Mouse (Mus musculus): Measurements from ENCODE around the gene Slc22a23. TPM values are rescaled to one million over a fixed set of nuclear protein-coding genes. Genes with fewer than 3 reads are reported as not detected.

Gene Slc22a23
- polyA plus RNA-seq, 1 experiment from 2014 or later, result 5.0 TPM

- Histone ChIP-seq H3K36me3 (no peaks in the 10 kb centered on the region), H3K9me3 (no peaks in the 10 kb centered on the region)
- ATAC-seq (ENCODE audit: insufficient number of reproducible peaks, insufficient read depth, low FRiP score, low TSS enrichment, low read depth), result no peak
Observed at GRCm38 (mm10) chr13:34298674-34299073, 46.3 kb downstream of the Slc22a23 start.

GRCm38 (mm10) chr13:34298061-34298460, 46.9 kb downstream of the Slc22a23 start:
- Histone ChIP-seq H3K9ac (replicated peaks) (no peak overlapping the region), H3K4me1 (replicated peaks) (peaks cover 11% of the 10 kb centered on the region), H3K4me2 (no peak overlapping the region), H3K36me3 (no peaks in the 10 kb centered on the region), H3K27me3 (no peaks in the 10 kb centered on the region), H3K9me3 (no peaks in the 10 kb centered on the region), H3K4me3 (replicated peaks) (no peak overlapping the region), H3K27ac (no peak overlapping the region)
- ATAC-seq (ENCODE audit: insufficient number of reproducible peaks, insufficient read depth, low FRiP score, low TSS enrichment, low read depth), result no peak
- WGBS, result 96% methylated on average over 6 of the region's 6 CpGs

More at GRCm38 (mm10) chr13:34298674-34299073, 46.3 kb downstream of the Slc22a23 start:
- H3K27me3 ChIP-seq, result no peaks in the 10 kb centered on the region
- no peak overlapping the region for H3K9ac ChIP-seq (replicated peaks)
- H3K4me2 ChIP-seq, result no peak overlapping the region
- peaks cover 15% of the 10 kb centered on the region for H3K4me1 ChIP-seq (replicated peaks)
- H3K27ac ChIP-seq, result no peak overlapping the region
- no peak overlapping the region for H3K4me3 ChIP-seq (replicated peaks)
- 94% methylated on average over 5 of the region's 5 CpGs for WGBS

GRCm38 (mm10) chr13:34295787-34296435, 49.1 kb downstream of the Slc22a23 start:
- Histone ChIP-seq H3K36me3 (no peaks in the 10 kb centered on the region), H3K27ac (no peak overlapping the region), H3K4me1 (replicated peaks) (peaks cover 11% of the 10 kb centered on the region), H3K9ac (replicated peaks) (no peak overlapping the region), H3K4me2 (no peak overlapping the region), H3K9me3 (no peaks in the 10 kb centered on the region), H3K4me3 (replicated peaks) (no peak overlapping the region), H3K27me3 (no peaks in the 10 kb centered on the region)
- no peak for ATAC-seq (ENCODE audit: insufficient number of reproducible peaks, insufficient read depth, low FRiP score, low TSS enrichment, low read depth)
- 91% methylated on average over 12 of the region's 12 CpGs for WGBS

- no peak for ATAC-seq (ENCODE audit: insufficient number of reproducible peaks, insufficient read depth, low FRiP score, low TSS enrichment, low read depth)
- 81% methylated on average over 4 of the region's 4 CpGs for WGBS
- Histone ChIP-seq H3K9me3 (no peaks in the 10 kb centered on the region), H3K4me3 (replicated peaks) (no peak overlapping the region), H3K4me2 (no peak overlapping the region), H3K27me3 (no peaks in the 10 kb centered on the region), H3K4me1 (replicated peaks) (peaks cover 1% of the 10 kb centered on the region; the same call in 1 of the 2 replicates), H3K27ac (no peak overlapping the region), H3K9ac (replicated peaks) (no peak overlapping the region), H3K36me3 (no peaks in the 10 kb centered on the region)
Observed at GRCm38 (mm10) chr13:34294212-34294611, 50.8 kb downstream of the Slc22a23 start.

- no peaks in the 10 kb centered on the region for H3K9me3 ChIP-seq
- H3K27me3 ChIP-seq, result no peaks in the 10 kb centered on the region
- no peak overlapping the region for H3K4me2 ChIP-seq
- peaks cover 10% of the 10 kb centered on the region; the same call in 1 of the 2 replicates for H3K4me1 ChIP-seq (replicated peaks)
- 45% methylated on average over 2 of the region's 2 CpGs for WGBS
- H3K9ac ChIP-seq (replicated peaks), result no peak overlapping the region
- no peaks in the 10 kb centered on the region for H3K36me3 ChIP-seq
- H3K27ac ChIP-seq, result no peak overlapping the region
- no peak for ATAC-seq (ENCODE audit: insufficient number of reproducible peaks, insufficient read depth, low FRiP score, low TSS enrichment, low read depth)
- H3K4me3 ChIP-seq (replicated peaks), result no peak overlapping the region
Observed at GRCm38 (mm10) chr13:34292042-34292441, 52.9 kb downstream of the Slc22a23 start.

GRCm38 (mm10) chr13:34290346-34290745, 54.6 kb downstream of the Slc22a23 start:
- 87% methylated on average over 1 of the region's 1 CpGs for WGBS
- Histone ChIP-seq H3K4me2 (no peak overlapping the region), H3K9me3 (no peaks in the 10 kb centered on the region), H3K36me3 (no peaks in the 10 kb centered on the region), H3K27ac (no peak overlapping the region), H3K4me1 (replicated peaks) (peaks cover 10% of the 10 kb centered on the region; the same call in 1 of the 2 replicates), H3K4me3 (replicated peaks) (no peak overlapping the region), H3K27me3 (no peaks in the 10 kb centered on the region), H3K9ac (replicated peaks) (no peak overlapping the region)
- no peak for ATAC-seq (ENCODE audit: insufficient number of reproducible peaks, insufficient read depth, low FRiP score, low TSS enrichment, low read depth)

GRCm38 (mm10) chr13:34289567-34289966, 55.4 kb downstream of the Slc22a23 start:
- no peak overlapping the region for H3K4me3 ChIP-seq (replicated peaks)
- no peaks in the 10 kb centered on the region for H3K36me3 ChIP-seq
- H3K4me1 ChIP-seq (replicated peaks), result peaks cover 10% of the 10 kb centered on the region; the same call in 1 of the 2 replicates
- WGBS, result 73% methylated on average over 2 of the region's 2 CpGs
- no peak for ATAC-seq (ENCODE audit: insufficient number of reproducible peaks, insufficient read depth, low FRiP score, low TSS enrichment, low read depth)
- no peak overlapping the region for H3K4me2 ChIP-seq
- no peaks in the 10 kb centered on the region for H3K27me3 ChIP-seq
- no peak overlapping the region for H3K9ac ChIP-seq (replicated peaks)
- no peaks in the 10 kb centered on the region for H3K9me3 ChIP-seq
- H3K27ac ChIP-seq, result no peak overlapping the region

GRCm38 (mm10) chr13:34288129-34288528, 56.9 kb downstream of the Slc22a23 start:
- Histone ChIP-seq H3K9me3 (no peaks in the 10 kb centered on the region), H3K4me1 (replicated peaks) (peaks cover 10% of the 10 kb centered on the region; the same call in 1 of the 2 replicates), H3K27me3 (no peaks in the 10 kb centered on the region), H3K27ac (no peak overlapping the region), H3K4me2 (no peak overlapping the region), H3K4me3 (replicated peaks) (no peak overlapping the region), H3K9ac (replicated peaks) (no peak overlapping the region), H3K36me3 (no peaks in the 10 kb centered on the region)
- no peak for ATAC-seq (ENCODE audit: insufficient number of reproducible peaks, insufficient read depth, low FRiP score, low TSS enrichment, low read depth)
- WGBS, result 56% methylated on average over 2 of the region's 2 CpGs

- Histone ChIP-seq H3K4me3 (replicated peaks) (no peak overlapping the region), H3K27ac (no peak overlapping the region)
- no peak for ATAC-seq (ENCODE audit: insufficient number of reproducible peaks, insufficient read depth, low FRiP score, low TSS enrichment, low read depth)
Observed at GRCm38 (mm10) chr13:34287601-34288083, 57.3 kb downstream of the Slc22a23 start.

GRCm38 (mm10) chr13:34281360-34281759, 63.6 kb downstream of the Slc22a23 start:
- H3K9ac ChIP-seq (replicated peaks), result no peak overlapping the region
- H3K4me2 ChIP-seq, result no peak overlapping the region
- no peak for ATAC-seq (ENCODE audit: insufficient number of reproducible peaks, insufficient read depth, low FRiP score, low TSS enrichment, low read depth)
- no peak overlapping the region for H3K4me3 ChIP-seq (replicated peaks)
- no peaks in the 10 kb centered on the region for H3K4me1 ChIP-seq (replicated peaks)
- no peak overlapping the region for H3K27ac ChIP-seq
- H3K9me3 ChIP-seq, result no peaks in the 10 kb centered on the region
- H3K36me3 ChIP-seq, result no peaks in the 10 kb centered on the region
- 89% methylated on average over 6 of the region's 6 CpGs for WGBS
- no peaks in the 10 kb centered on the region for H3K27me3 ChIP-seq

More at GRCm38 (mm10) chr13:34287601-34288083, 57.3 kb downstream of the Slc22a23 start:
- peak overlapping the region; percentile 8; the same call in 1 of the 2 replicates for H3K4me2 ChIP-seq
- WGBS, result 19% methylated on average over 9 of the region's 9 CpGs
- no peaks in the 10 kb centered on the region for H3K36me3 ChIP-seq
- peaks cover 10% of the 10 kb centered on the region; the same call in 1 of the 2 replicates for H3K4me1 ChIP-seq (replicated peaks)
- no peaks in the 10 kb centered on the region for H3K27me3 ChIP-seq
- no peak overlapping the region for H3K9ac ChIP-seq (replicated peaks)
- no peaks in the 10 kb centered on the region for H3K9me3 ChIP-seq

GRCm38 (mm10) chr13:34278759-34279270, 66.2 kb downstream of the Slc22a23 start:
- Histone ChIP-seq H3K4me3 (replicated peaks) (no peak overlapping the region), H3K9ac (replicated peaks) (no peak overlapping the region), H3K4me2 (no peak overlapping the region), H3K27ac (no peak overlapping the region), H3K4me1 (replicated peaks) (no peaks in the 10 kb centered on the region), H3K27me3 (no peaks in the 10 kb centered on the region), H3K36me3 (no peaks in the 10 kb centered on the region), H3K9me3 (no peaks in the 10 kb centered on the region)
- 84% methylated on average over 5 of the region's 5 CpGs for WGBS
- no peak for ATAC-seq (ENCODE audit: insufficient number of reproducible peaks, insufficient read depth, low FRiP score, low TSS enrichment, low read depth)

Data from limb, embryonic 12.5 days (tissue).